ENCODE assay signal across 19 mouse cellular contexts in genomic region chr14:48191925-48192324, GRCm38 (mm10).
"Had no signal": no experiment of that assay in that cellular context is flagged by ENCODE, and none has a peak within 500 bp of the region (broad histone marks: within the 10 kb centered on the region; RNA-seq: fewer than 3 reads in every experiment).

No protein-coding gene starts in this region.

- H3K4me2 ChIP-seq: limb, embryonic 13.5 days; liver, embryonic 12.5 days; liver, embryonic 15.5 days; lung, embryonic 15.5 days; midbrain, embryonic 12.5 days; neural tube, embryonic 13.5 days; stomach, embryonic 15.5 days had no signal

- H3K4me1 ChIP-seq: liver, embryonic 12.5 days had no signal

- H3K9me3 ChIP-seq: limb, embryonic 10.5 days; limb, embryonic 13.5 days; liver, embryonic 12.5 days; liver, embryonic 15.5 days; lung, embryonic 15.5 days; midbrain, embryonic 12.5 days; neural tube, embryonic 13.5 days; stomach, embryonic 15.5 days had no signal

- H3K9ac ChIP-seq: limb, embryonic 13.5 days; liver, embryonic 12.5 days; liver, embryonic 15.5 days; lung, embryonic 15.5 days; midbrain, embryonic 12.5 days; neural tube, embryonic 13.5 days; stomach, embryonic 15.5 days had no signal

- H3K27me3 ChIP-seq: limb, embryonic 13.5 days; liver, embryonic 12.5 days; liver, embryonic 15.5 days; lung, embryonic 15.5 days; midbrain, embryonic 12.5 days; neural tube, embryonic 13.5 days; stomach, embryonic 15.5 days had no signal

- H3K36me3 ChIP-seq: limb, embryonic 10.5 days; limb, embryonic 13.5 days; liver, embryonic 12.5 days; liver, embryonic 15.5 days; lung, embryonic 15.5 days; midbrain, embryonic 12.5 days; neural tube, embryonic 13.5 days; stomach, embryonic 15.5 days had no signal

- DNase-seq: kidney, adult 9 months; kidney, postnatal 14 days; kidney, postnatal 4 days; liver; lung, adult 18-20 months; retina, postnatal 1 day; right cerebral cortex, postnatal 25 days; spleen, adult 18-20 months; thymus, postnatal 36 days had no signal

- H3K4me3 ChIP-seq: limb, embryonic 10.5 days; limb, embryonic 13.5 days; liver, embryonic 12.5 days; liver, embryonic 15.5 days; lung, embryonic 15.5 days; midbrain, embryonic 12.5 days; myocyte; neural tube, embryonic 13.5 days; stomach, embryonic 15.5 days had no signal

- H3K27ac ChIP-seq: limb, embryonic 10.5 days; limb, embryonic 13.5 days; liver, embryonic 12.5 days; liver, embryonic 15.5 days; lung, embryonic 15.5 days; midbrain, embryonic 12.5 days; neural tube, embryonic 13.5 days; stomach, embryonic 15.5 days had no signal

- ATAC-seq: liver, embryonic 12.5 days; midbrain, embryonic 16.5 days had no signal
